Mouse (Mus musculus) MEL (cell line): ENCODE data around the gene Trim38. TPM values are rescaled to one million over a fixed set of nuclear protein-coding genes. Genes with fewer than 3 reads are reported as not detected.

Experiments used
- DNase-seq: peaks from one replicate; pipeline ENCODE4 v3.0.0; 2011; ENCODE audit warnings: low read depth, low spot score
- H3K27ac ChIP-seq: 2 replicates; pipeline ENCODE4 v1.5.1; 2012; ENCODE audit warnings: low read depth, mild to moderate bottlenecking, control low read depth, low read length, moderate library complexity; ENCODE audit not compliant: control insufficient read depth
- H3K27me3 ChIP-seq, 2 experiments: fragments of 150-350 bp in 1 of 2; sonication (generic) in 1 of 2; 2 replicates each; pipeline ENCODE4 v1.6.1; 2012; ENCODE audit warnings: low read length in 2 of 2, mild to moderate bottlenecking in 2 of 2, improper control_type of control experiment in 1 of 2, moderate library complexity in 1 of 2; ENCODE audit not compliant: insufficient read depth in 2 of 2, control insufficient read depth in 1 of 2
- H3K36me3 ChIP-seq, 2 experiments: 2 replicates each; pipeline ENCODE4 v1.6.1; 2012 to 2014; ENCODE audit warnings: low read length in 2 of 2, improper control_type of control experiment in 1 of 2, inconsistent platforms in 1 of 2, mild to moderate bottlenecking in 1 of 2; ENCODE audit not compliant: insufficient read depth in 2 of 2, control insufficient read depth in 1 of 2
- H3K4me1 ChIP-seq, 2 experiments: fragments of 150-350 bp in 1 of 2; sonication (generic) in 1 of 2; 2 replicates each; pipeline ENCODE4 v1.6.1; 2012; ENCODE audit warnings: low read length in 2 of 2, improper control_type of control experiment in 1 of 2, mild to moderate bottlenecking in 1 of 2; ENCODE audit not compliant: insufficient read depth in 2 of 2, control insufficient read depth in 1 of 2
- H3K4me3 ChIP-seq, 2 experiments: fragments of 150-350 bp in 1 of 2; sonication (generic) in 1 of 2; 2 replicates each; pipeline ENCODE4 v1.5.1; 2012; ENCODE audit warnings: low read depth in 2 of 2, low read length in 2 of 2, mild to moderate bottlenecking in 2 of 2, moderate library complexity in 2 of 2, control low read depth in 1 of 2, improper control_type of control experiment in 1 of 2; ENCODE audit not compliant: control insufficient read depth in 1 of 2, insufficient read depth in 1 of 2
- H3K79me2 ChIP-seq: 2 replicates; pipeline ENCODE4 v1.6.1; 2012; ENCODE audit warnings: mild to moderate bottlenecking, low read length, moderate library complexity; ENCODE audit not compliant: control insufficient read depth, poor library complexity, insufficient read depth
- H3K9ac ChIP-seq: 2 replicates; pipeline ENCODE4 v1.6.1; 2012; ENCODE audit warnings: low read depth, mild to moderate bottlenecking, control low read depth, low read length, moderate library complexity; ENCODE audit not compliant: control insufficient read depth, poor library complexity, severe bottlenecking
- H3K9me3 ChIP-seq: fragments of 150-350 bp; sonication (generic); replicated peaks from 2 replicates; pipeline ENCODE4 v1.6.1; 2012; ENCODE audit warnings: mild to moderate bottlenecking, low read length, improper control_type of control experiment, moderate library complexity; ENCODE audit not compliant: insufficient read depth
- BHLHE40 ChIP-seq: IDR thresholded peaks from 2 replicates; pipeline ENCODE4 v1.6.1; 2012; ENCODE audit warnings: low read depth, mild to moderate bottlenecking, inconsistent platforms, low read length, improper control_type of control experiment, borderline replicate concordance
- CHD1 ChIP-seq: IDR thresholded peaks from 2 replicates; pipeline ENCODE4 v1.6.1; 2012; ENCODE audit warnings: low read depth, mild to moderate bottlenecking, inconsistent platforms, low read length, improper control_type of control experiment
- CHD2 ChIP-seq: IDR thresholded peaks from 2 replicates; pipeline ENCODE4 v1.6.1; 2011; ENCODE audit warnings: low read length, improper control_type of control experiment
- CTCF ChIP-seq, 3 experiments: IDR thresholded peaks in 2 of 3; conservative IDR thresholded peaks in 1 of 3; 2 replicates each; pipeline ENCODE4 v1.5.1; 2011 to 2012; ENCODE audit warnings: low read length in 3 of 3, low read depth in 2 of 3, mild to moderate bottlenecking in 2 of 3, improper control_type of control experiment in 1 of 3, inconsistent platforms in 1 of 3, mixed read lengths in 1 of 3, moderate library complexity in 1 of 3; ENCODE audit not compliant: control insufficient read depth in 1 of 3, insufficient read depth in 1 of 3, poor library complexity in 1 of 3, severe bottlenecking in 1 of 3
- E2F4 ChIP-seq: IDR thresholded peaks from 2 replicates; pipeline ENCODE4 v1.6.1; 2011; ENCODE audit warnings: low read depth, low read length, improper control_type of control experiment, borderline replicate concordance
- ELF1 ChIP-seq: IDR thresholded peaks from 2 replicates; pipeline ENCODE4 v1.6.1; 2014; ENCODE audit warnings: low read depth, mild to moderate bottlenecking, inconsistent platforms, low read length, improper control_type of control experiment, moderate library complexity
- EP300 ChIP-seq, 2 experiments: IDR thresholded peaks; 2 replicates each; pipeline ENCODE4 v1.6.1; 2011; ENCODE audit warnings: improper control_type of control experiment in 2 of 2, low read length in 2 of 2, low read depth in 1 of 2, mild to moderate bottlenecking in 1 of 2
- GABPA ChIP-seq: IDR thresholded peaks from 2 replicates; pipeline ENCODE4 v1.6.1; 2012; ENCODE audit warnings: low read depth, mild to moderate bottlenecking, inconsistent platforms, low read length, improper control_type of control experiment, moderate library complexity
- GATA1 ChIP-seq: IDR thresholded peaks from 2 replicates; pipeline ENCODE4 v1.6.1; 2011; ENCODE audit warnings: low read depth, low read length, improper control_type of control experiment
- HCFC1 ChIP-seq: IDR thresholded peaks from 2 replicates; pipeline ENCODE4 v1.6.1; 2012; ENCODE audit warnings: low read depth, mild to moderate bottlenecking, inconsistent platforms, low read length, improper control_type of control experiment, moderate library complexity
- JUND ChIP-seq: IDR thresholded peaks from 2 replicates; pipeline ENCODE4 v1.6.1; 2011; ENCODE audit warnings: low read depth, mild to moderate bottlenecking, improper control_type of control experiment, low read length
- KAT2A ChIP-seq: conservative IDR thresholded peaks from 2 replicates; pipeline ENCODE4 v1.6.1; 2012; ENCODE audit warnings: low read depth, low read length, improper control_type of control experiment, inconsistent platforms
- MAFK ChIP-seq: IDR thresholded peaks from 2 replicates; pipeline ENCODE4 v1.6.1; 2011; ENCODE audit warnings: low read depth, mild to moderate bottlenecking, low read length, improper control_type of control experiment, borderline replicate concordance
- MAZ ChIP-seq: IDR thresholded peaks from 2 replicates; pipeline ENCODE4 v1.6.1; 2012; ENCODE audit warnings: low read depth, mild to moderate bottlenecking, inconsistent platforms, low read length, improper control_type of control experiment
- MEF2A ChIP-seq: IDR thresholded peaks from 2 replicates; pipeline ENCODE4 v1.6.1; 2014; ENCODE audit warnings: low read depth, mild to moderate bottlenecking, inconsistent platforms, low read length, improper control_type of control experiment; ENCODE audit not compliant: poor library complexity, insufficient replicate concordance, severe bottlenecking; ENCODE audit errors: extremely low read depth
- MXI1 ChIP-seq: IDR thresholded peaks from 2 replicates; pipeline ENCODE4 v1.6.1; 2011; ENCODE audit warnings: mild to moderate bottlenecking, low read depth, low read length, improper control_type of control experiment
- MYB ChIP-seq: IDR thresholded peaks from 2 replicates; pipeline ENCODE4 v1.6.1; 2011; ENCODE audit warnings: mild to moderate bottlenecking, low read depth, low read length, improper control_type of control experiment
- MYC ChIP-seq: IDR thresholded peaks from 2 replicates; pipeline ENCODE4 v1.6.1; 2011; ENCODE audit warnings: low read depth, mild to moderate bottlenecking, low read length, improper control_type of control experiment, moderate library complexity
- NELFE ChIP-seq: IDR thresholded peaks from 2 replicates; pipeline ENCODE4 v1.6.1; 2011; ENCODE audit warnings: low read depth, low read length, improper control_type of control experiment
- NRF1 ChIP-seq: IDR thresholded peaks from 2 replicates; pipeline ENCODE4 v1.6.1; 2014; ENCODE audit warnings: low read depth, mild to moderate bottlenecking, inconsistent platforms, low read length, improper control_type of control experiment, moderate library complexity; ENCODE audit not compliant: poor library complexity, insufficient read depth, severe bottlenecking
- POLR2A ChIP-seq, 2 experiments: IDR thresholded peaks; 2 replicates each; pipeline ENCODE4 v1.6.1; 2011 to 2012; ENCODE audit warnings: low read length in 2 of 2, mild to moderate bottlenecking in 2 of 2, control low read depth in 1 of 2, improper control_type of control experiment in 1 of 2, low read depth in 1 of 2, moderate library complexity in 1 of 2; ENCODE audit not compliant: control insufficient read depth in 1 of 2, insufficient read depth in 1 of 2, poor library complexity in 1 of 2
- POLR2AphosphoS2 ChIP-seq: IDR thresholded peaks from 2 replicates; pipeline ENCODE4 v1.6.1; 2011; ENCODE audit warnings: low read length, improper control_type of control experiment
- POLR2AphosphoS5 ChIP-seq: IDR thresholded peaks from 2 replicates; pipeline ENCODE4 v1.6.1; 2012; ENCODE audit warnings: low read depth, borderline replicate concordance, mild to moderate bottlenecking, inconsistent platforms, low read length, moderate library complexity, mixed read lengths
- RAD21 ChIP-seq: IDR thresholded peaks from 2 replicates; pipeline ENCODE4 v1.6.1; 2011; ENCODE audit warnings: mild to moderate bottlenecking, low read depth, low read length, improper control_type of control experiment
- RCOR1 ChIP-seq: IDR thresholded peaks from 2 replicates; pipeline ENCODE4 v1.6.1; 2012; ENCODE audit warnings: low read depth, mild to moderate bottlenecking, inconsistent platforms, low read length, improper control_type of control experiment
- SIN3A ChIP-seq: IDR thresholded peaks from 2 replicates; pipeline ENCODE4 v1.6.1; 2012; ENCODE audit warnings: low read length, improper control_type of control experiment, inconsistent platforms
- SMC3 ChIP-seq: IDR thresholded peaks from 2 replicates; pipeline ENCODE4 v1.6.1; 2011; ENCODE audit warnings: low read depth, low read length, improper control_type of control experiment
- TAL1 ChIP-seq: IDR thresholded peaks from 2 replicates; pipeline ENCODE4 v1.6.1; 2012; ENCODE audit warnings: mild to moderate bottlenecking, inconsistent platforms, low read length, moderate library complexity, mixed read lengths
- TBP ChIP-seq: IDR thresholded peaks from 2 replicates; pipeline ENCODE4 v1.8.0; 2011; ENCODE audit warnings: low read depth, low read length, improper control_type of control experiment
- TCF12 ChIP-seq: IDR thresholded peaks from 2 replicates; pipeline ENCODE4 v1.6.1; 2014; ENCODE audit warnings: low read depth, mild to moderate bottlenecking, inconsistent platforms, low read length, improper control_type of control experiment, moderate library complexity
- UBTF ChIP-seq: IDR thresholded peaks from 2 replicates; pipeline ENCODE4 v1.6.1; 2012; ENCODE audit warnings: low read depth, mild to moderate bottlenecking, inconsistent platforms, low read length, improper control_type of control experiment, moderate library complexity, borderline replicate concordance; ENCODE audit not compliant: insufficient read depth
- USF1 ChIP-seq: IDR thresholded peaks from 2 replicates; pipeline ENCODE4 v1.6.1; 2014; ENCODE audit warnings: low read depth, mild to moderate bottlenecking, inconsistent platforms, low read length, improper control_type of control experiment, moderate library complexity
- USF2 ChIP-seq, 2 experiments: IDR thresholded peaks; 2 replicates each; pipeline ENCODE4 v1.6.1; 2011 to 2012; ENCODE audit warnings: improper control_type of control experiment in 2 of 2, low read length in 2 of 2, borderline replicate concordance in 1 of 2, inconsistent platforms in 1 of 2, low read depth in 1 of 2, mild to moderate bottlenecking in 1 of 2; ENCODE audit not compliant: insufficient read depth in 1 of 2
- ZC3H11A ChIP-seq: IDR thresholded peaks from 2 replicates; pipeline ENCODE4 v1.6.1; 2012; ENCODE audit warnings: low read depth, mild to moderate bottlenecking, inconsistent platforms, low read length, improper control_type of control experiment
- ZKSCAN1 ChIP-seq: IDR thresholded peaks from 2 replicates; pipeline ENCODE4 v1.6.1; 2012; ENCODE audit warnings: low read depth, mild to moderate bottlenecking, inconsistent platforms, low read length, improper control_type of control experiment, moderate library complexity
- ZMIZ1 ChIP-seq: IDR thresholded peaks from 2 replicates; pipeline ENCODE4 v1.6.1; 2012; ENCODE audit warnings: low read depth, mild to moderate bottlenecking, inconsistent platforms, low read length, improper control_type of control experiment, moderate library complexity
- ZNF384 ChIP-seq: IDR thresholded peaks from 2 replicates; pipeline ENCODE4 v1.6.1; 2012; ENCODE audit warnings: low read depth, mild to moderate bottlenecking, inconsistent platforms, low read length, improper control_type of control experiment
- polyA plus RNA-seq, 2 experiments: library from polyadenylated mRNA; stranded (reverse) in 1 of 2; unstranded in 1 of 2; fragments of >175 nt in 1 of 2; fragments of >200 nt in 1 of 2; gene quantifications; 2 replicates each; pipeline versions ENCODE4 v1.2.1 to v1.2.4; 2012; ENCODE audit warnings: low replicate concordance in 2 of 2, low read depth in 1 of 2; ENCODE audit not compliant: insufficient read length in 2 of 2, insufficient read depth in 1 of 2, missing spikeins in 1 of 2
- total RNA-seq: library from RNA; depleted of rRNA; stranded (reverse); fragments of 300-350 nt; gene quantifications from 2 replicates; pipeline ENCODE4 v1.2.3, GENCODE M21; 2012

The Trim38 gene
- total and polyA plus RNA-seq, 3 experiments: not detected

DNA sequence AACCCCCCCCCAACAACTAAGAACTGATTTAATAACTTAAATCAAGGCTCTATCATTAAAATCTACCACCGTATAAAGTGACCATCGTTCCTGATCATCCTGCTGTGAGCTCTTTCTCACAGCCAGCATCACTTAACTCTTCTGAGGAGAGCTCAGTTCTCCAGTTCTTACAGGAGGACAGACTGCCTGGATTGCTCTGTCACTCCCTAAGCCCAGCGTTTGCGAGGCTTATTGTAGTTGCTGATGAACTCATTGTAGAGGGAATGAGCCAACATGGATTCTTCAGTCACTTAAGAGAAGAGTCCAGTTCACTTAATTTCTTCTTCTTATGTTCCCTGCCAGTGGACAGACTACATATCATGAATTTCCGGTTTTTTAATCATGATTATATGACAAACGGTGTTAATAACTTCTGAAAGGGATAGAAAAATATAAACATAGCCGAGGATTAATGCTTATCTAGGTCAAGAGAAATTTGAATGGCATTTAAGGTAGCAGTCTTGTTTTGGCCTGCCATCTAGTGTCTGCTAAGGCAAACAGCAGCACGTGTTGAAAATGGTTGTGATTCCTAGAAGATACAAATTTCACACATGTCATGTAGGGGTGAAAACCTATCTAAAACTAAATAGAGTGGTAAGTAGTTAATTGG lies 37.4 kb upstream of the Trim38 start:
- Histone ChIP-seq H3K4me1 (0 out of 4 replicates have a peak, but pooled peaks cover 0 to 3% of the 10 kb centered on the region in 2 experiments), H3K36me3 (peaks cover 0 to 2% of the 10 kb centered on the region in 2 experiments; a peak in 2 of 4 replicates), H3K79me2 (no peaks in the 10 kb centered on the region), H3K27ac (no peak overlapping the region), H3K4me3 (no peak overlapping the region), H3K9ac (no peak overlapping the region), H3K9me3 (no peaks in the 10 kb centered on the region), H3K27me3 (no peaks in the 10 kb centered on the region)
- peak; percentile 84 for DNase-seq
- TF ChIP-seq ZKSCAN1: no peak
- TF ChIP-seq MEF2A: no peak
- TF ChIP-seq SMC3: peak; percentile 99
- no peak for TF ChIP-seq NRF1
- no peak for TF ChIP-seq MYB
- no peak for TF ChIP-seq CHD1
- TF ChIP-seq TAL1: no peak
- TF ChIP-seq POLR2A (IDR thresholded peaks at IDR 0.05; ENCODE audit: control insufficient read depth in 1 of 2, insufficient read depth in 1 of 2, low read depth in 1 of 2, low read length in 2 of 2, poor library complexity in 1 of 2): no peak
- TF ChIP-seq JUND: no peak
- peak; percentile 86 for TF ChIP-seq BHLHE40
- no peak for TF ChIP-seq TCF12
- peak; percentile 51; the same call in 1 of the 2 replicates for TF ChIP-seq SIN3A
- TF ChIP-seq MYC: peak; percentile 97
- TF ChIP-seq GABPA: no peak
- TF ChIP-seq POLR2AphosphoS2: no peak
- no peak for TF ChIP-seq NELFE
- no peak for TF ChIP-seq UBTF
- TF ChIP-seq EP300 (IDR thresholded peaks at IDR 0.05; ENCODE audit: low read depth in 1 of 2, low read length in 2 of 2): no peak
- peak; percentile 38; the same call in 1 of the 2 replicates for TF ChIP-seq HCFC1
- no peak for TF ChIP-seq MAZ
- no peak for TF ChIP-seq MAFK
- no peak for TF ChIP-seq CHD2
- peak; percentile 97 for TF ChIP-seq ZC3H11A
- TF ChIP-seq MXI1: peak; percentile 8; the same call in 1 of the 2 replicates
- no peak for TF ChIP-seq RCOR1
- TF ChIP-seq RAD21: peak; percentile 96
- no peak for TF ChIP-seq E2F4
- TF ChIP-seq KAT2A: no peak
- no peak for TF ChIP-seq USF2 (IDR thresholded peaks at IDR 0.05; ENCODE audit: borderline replicate concordance in 1 of 2, insufficient read depth in 1 of 2, low read depth in 1 of 2, low read length in 2 of 2)
- peak; percentile 77 for TF ChIP-seq GATA1
- peak; percentile 69 to 97 (median 84) for TF ChIP-seq CTCF (IDR thresholded peaks at IDR 0.05 in 2 of 3, conservative IDR thresholded peaks at IDR 0.05 in 1 of 3; ENCODE audit: control insufficient read depth in 1 of 3, insufficient read depth in 1 of 3, low read depth in 2 of 3, low read length in 3 of 3, poor library complexity in 1 of 3, severe bottlenecking in 1 of 3)
- no peak for TF ChIP-seq TBP
- no peak for TF ChIP-seq ZNF384
- no peak for TF ChIP-seq ELF1
- no peak for TF ChIP-seq POLR2AphosphoS5
- peak; percentile 64 for TF ChIP-seq USF1
- no peak for TF ChIP-seq ZMIZ1
